Mouse (Mus musculus) CH12.LX (cell line): ENCODE data around the gene Bpnt1. TPM values are rescaled to one million over a fixed set of nuclear protein-coding genes. Genes with fewer than 3 reads are reported as not detected.

Experiments used
- DNase-seq: peaks from one replicate; pipeline ENCODE4 v3.0.0-alpha.2; 2013; ENCODE audit errors: extremely low read depth
- H3K27ac ChIP-seq: 2 replicates; pipeline ENCODE4 v1.5.1; 2012; ENCODE audit warnings: low read depth, mild to moderate bottlenecking, control low read depth, moderate library complexity; ENCODE audit not compliant: insufficient read depth
- H3K27me3 ChIP-seq: replicated peaks from 2 replicates; pipeline ENCODE3; 2012; ENCODE audit warnings: inconsistent platforms
- H3K36me3 ChIP-seq, 2 experiments: replicated peaks in 1 of 2; 2 replicates each; pipeline versions ENCODE3 to v1.6.1; 2012; ENCODE audit warnings: inconsistent platforms in 1 of 2, low read length in 1 of 2, mild to moderate bottlenecking in 1 of 2, mixed read lengths in 1 of 2, moderate library complexity in 1 of 2; ENCODE audit not compliant: control insufficient read depth in 1 of 2, insufficient read depth in 1 of 2
- H3K4me1 ChIP-seq, 2 experiments: 2 replicates each; pipeline ENCODE4 v1.6.1; 2012; ENCODE audit warnings: inconsistent platforms in 1 of 2, moderate library complexity in 1 of 2; ENCODE audit not compliant: insufficient read depth in 2 of 2, control insufficient read depth in 1 of 2
- H3K4me2 ChIP-seq: 2 replicates; pipeline ENCODE4 v1.6.1; 2012; ENCODE audit warnings: low read depth, mild to moderate bottlenecking, control low read depth; ENCODE audit not compliant: poor library complexity, insufficient read depth, severe bottlenecking
- H3K4me3 ChIP-seq, 3 experiments: fragments of 150-350 bp in 1 of 3; sonication (generic) in 1 of 3; replicated peaks in 1 of 3; 2 replicates each; pipeline versions ENCODE3 to v1.5.1; 2011 to 2012; ENCODE audit warnings: low read depth in 2 of 3, low read length in 2 of 3, mild to moderate bottlenecking in 2 of 3, moderate library complexity in 2 of 3, control low read depth in 1 of 3, improper control_type of control experiment in 1 of 3, inconsistent platforms in 1 of 3, mixed read lengths in 1 of 3; ENCODE audit not compliant: poor library complexity in 1 of 3
- H3K79me2 ChIP-seq: replicated peaks from 2 replicates; pipeline ENCODE4 v1.6.1; 2012; ENCODE audit warnings: mild to moderate bottlenecking, moderate library complexity; ENCODE audit not compliant: control insufficient read depth, poor library complexity, insufficient read depth, severe bottlenecking; ENCODE audit errors: extremely low read depth
- H3K9ac ChIP-seq: 2 replicates; pipeline ENCODE4 v1.6.1; 2012; ENCODE audit warnings: low read depth, mild to moderate bottlenecking, control low read depth, moderate library complexity; ENCODE audit not compliant: insufficient read depth
- H3K9me3 ChIP-seq: replicated peaks from 2 replicates; pipeline ENCODE3; 2012; ENCODE audit warnings: low read length, inconsistent platforms, mixed read lengths
- CHD2 ChIP-seq: IDR thresholded peaks from 2 replicates; pipeline ENCODE4 v1.6.1; 2011; ENCODE audit warnings: low read length, improper control_type of control experiment
- CTCF ChIP-seq, 2 experiments: IDR thresholded peaks in 1 of 2; conservative IDR thresholded peaks in 1 of 2; 2 replicates each; pipeline ENCODE4 v1.5.1; 2011 to 2012; ENCODE audit warnings: low read depth in 2 of 2, low read length in 2 of 2, improper control_type of control experiment in 1 of 2, inconsistent platforms in 1 of 2, mild to moderate bottlenecking in 1 of 2, moderate library complexity in 1 of 2
- ELF1 ChIP-seq: IDR thresholded peaks from 2 replicates; pipeline ENCODE4 v1.6.1; 2014; ENCODE audit warnings: low read depth, mild to moderate bottlenecking, inconsistent platforms, low read length, improper control_type of control experiment
- EP300 ChIP-seq: IDR thresholded peaks from 2 replicates; pipeline ENCODE4 v1.6.1; 2011; ENCODE audit warnings: low read length, improper control_type of control experiment
- IRF4 ChIP-seq: IDR thresholded peaks from 2 replicates; pipeline ENCODE4 v1.6.1; 2014; ENCODE audit warnings: low read depth, mild to moderate bottlenecking, inconsistent platforms, low read length, improper control_type of control experiment
- MAX ChIP-seq: IDR thresholded peaks from 2 replicates; pipeline ENCODE4 v1.6.1; 2011; ENCODE audit warnings: low read length, improper control_type of control experiment
- MAZ ChIP-seq: IDR thresholded peaks from 2 replicates; pipeline ENCODE4 v1.6.1; 2012; ENCODE audit warnings: low read depth, mild to moderate bottlenecking, inconsistent platforms, low read length, improper control_type of control experiment, moderate library complexity
- MYC ChIP-seq: IDR thresholded peaks from 2 replicates; pipeline ENCODE4 v1.6.1; 2011; ENCODE audit warnings: low read depth, mild to moderate bottlenecking, improper control_type of control experiment, low read length
- NRF1 ChIP-seq: IDR thresholded peaks from 2 replicates; pipeline ENCODE4 v1.6.1; 2014; ENCODE audit warnings: low read depth, mild to moderate bottlenecking, inconsistent platforms, low read length, improper control_type of control experiment, moderate library complexity
- RAD21 ChIP-seq: IDR thresholded peaks from 2 replicates; pipeline ENCODE4 v1.6.1; 2011; ENCODE audit warnings: low read depth, mild to moderate bottlenecking, low read length, improper control_type of control experiment, moderate library complexity
- RCOR1 ChIP-seq: conservative IDR thresholded peaks from 2 replicates; pipeline ENCODE4 v1.6.1; 2012; ENCODE audit warnings: low read depth, mild to moderate bottlenecking, inconsistent platforms, low read length, improper control_type of control experiment
- SIN3A ChIP-seq: IDR thresholded peaks from 2 replicates; pipeline ENCODE4 v1.6.1; 2012; ENCODE audit warnings: low read length, improper control_type of control experiment, inconsistent platforms
- TBP ChIP-seq: conservative IDR thresholded peaks from 2 replicates; pipeline ENCODE4 v1.6.1; 2011; ENCODE audit warnings: low read depth, low read length, improper control_type of control experiment
- TCF12 ChIP-seq: IDR thresholded peaks from 2 replicates; pipeline ENCODE4 v1.6.1; 2014; ENCODE audit warnings: low read depth, mild to moderate bottlenecking, inconsistent platforms, low read length, improper control_type of control experiment
- USF1 ChIP-seq: IDR thresholded peaks from 2 replicates; pipeline ENCODE4 v1.6.1; 2014; ENCODE audit warnings: low read depth, mild to moderate bottlenecking, inconsistent platforms, low read length, improper control_type of control experiment
- USF2 ChIP-seq: conservative IDR thresholded peaks from 2 replicates; pipeline ENCODE4 v1.6.1; 2011; ENCODE audit warnings: low read depth, low read length, improper control_type of control experiment
- ZC3H11A ChIP-seq: IDR thresholded peaks from 2 replicates; pipeline ENCODE4 v1.6.1; 2012; ENCODE audit warnings: low read depth, mild to moderate bottlenecking, inconsistent platforms, low read length, improper control_type of control experiment
- ZMIZ1 ChIP-seq: IDR thresholded peaks from 2 replicates; pipeline ENCODE4 v1.6.1; 2012; ENCODE audit warnings: low read depth, mild to moderate bottlenecking, inconsistent platforms, low read length, improper control_type of control experiment
- ZNF384 ChIP-seq: IDR thresholded peaks from 2 replicates; pipeline ENCODE4 v1.6.1; 2012; ENCODE audit warnings: low read depth, low read length, improper control_type of control experiment, inconsistent platforms
- dilution Hi-C: fragments of 300-500 bp; cut with MboI; formaldehyde crosslinking; loops from 2 replicates; pipeline ENCODE4 v1.14.3; 2020; ENCODE audit warnings: low sequenced_read_pairs; ENCODE audit not compliant: extremely low pct_unique_long_range_greater_than_20kb, extremely low pct_ligation_motif_present
- in situ Hi-C: fragments of 300-500 bp; cut with MboI; formaldehyde crosslinking; loops from 3 replicates; pipeline ENCODE4 v1.14.3; 2019; ENCODE audit warnings: low sequenced_read_pairs, low pct_ligation_motif_present, low pct_unique_long_range_greater_than_20kb, mixed read lengths
- polyA plus RNA-seq: library from polyadenylated mRNA; unstranded; fragments of >175 nt; gene quantifications from 2 replicates; pipeline ENCODE4 v1.2.1, GENCODE M21; 2012; ENCODE audit warnings: low read depth; ENCODE audit not compliant: insufficient read length
- total RNA-seq, 2 experiments: library from RNA; depleted of rRNA; stranded (reverse); fragments of 300-350 nt in 1 of 2; fragments of >200 nt in 1 of 2; gene quantifications; 2 replicates each; pipeline ENCODE4 v1.2.3; 2012 to 2014

Gene Bpnt1
- total and polyA plus RNA-seq, 3 experiments = 38.4 to 71.9 (median 59.4) TPM

DNA sequence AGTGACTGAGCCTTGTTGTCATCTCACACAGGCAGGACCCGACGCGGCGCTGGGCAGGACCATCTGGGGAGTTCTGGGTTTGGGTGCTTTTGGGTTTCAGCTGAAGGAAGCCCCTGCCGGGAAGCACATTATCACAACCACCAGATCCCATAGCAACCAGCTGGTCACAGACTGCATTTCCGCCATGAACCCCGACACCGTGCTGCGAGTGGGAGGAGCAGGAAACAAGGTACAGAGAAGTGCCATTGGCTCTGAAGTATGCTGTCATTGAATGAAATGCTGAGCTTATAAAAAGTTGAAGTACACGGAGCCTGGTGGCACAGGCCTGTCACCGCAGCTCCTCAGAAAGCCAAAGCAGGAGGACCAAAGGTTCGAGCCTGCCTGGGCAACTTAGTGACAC lies 20.2 kb downstream of the Bpnt1 start:
- no peaks in the 10 kb centered on the region for H3K27me3 ChIP-seq
- DNase-seq = no peak
- H3K4me2 ChIP-seq = no peak overlapping the region
- TF ChIP-seq TBP (no peak), USF1 (no peak), TCF12 (no peak), IRF4 (no peak), MAX (no peak), RCOR1 (no peak), USF2 (no peak), ZMIZ1 (no peak), EP300 (no peak), MYC (no peak)
- H3K4me3 ChIP-seq = no peak overlapping the region
- H3K27ac ChIP-seq = no peak overlapping the region
- peaks cover 54 to 91% of the 10 kb centered on the region in 2 experiments for H3K36me3 ChIP-seq
- dilution Hi-C loops (no loop called here), in situ Hi-C loops (no loop called here)
- H3K9ac ChIP-seq = no peak overlapping the region
- no peaks in the 10 kb centered on the region for H3K79me2 ChIP-seq
- no peaks in the 10 kb centered on the region for H3K9me3 ChIP-seq
- no peaks in the 10 kb centered on the region for H3K4me1 ChIP-seq

DNA sequence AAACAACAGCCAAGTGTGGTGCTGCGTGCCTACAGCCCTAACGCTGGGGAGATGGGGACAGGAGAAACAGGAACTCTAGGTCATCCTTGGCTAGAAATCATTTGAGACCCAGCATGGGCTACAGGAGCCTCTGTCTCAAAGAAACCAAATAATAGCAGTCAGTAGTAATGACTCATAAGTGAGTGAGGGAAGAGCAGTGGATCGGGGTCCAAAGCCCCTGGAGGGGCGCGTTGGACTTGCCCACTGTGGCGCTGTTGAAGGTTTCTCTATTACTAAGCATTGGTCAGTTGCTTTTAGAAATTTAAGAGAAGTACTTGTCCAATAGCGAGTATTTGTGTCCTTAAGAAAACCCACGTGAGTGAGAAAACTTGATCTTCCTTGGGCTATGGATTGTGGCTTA lies 21.4 kb downstream of the Bpnt1 start:
- Histone ChIP-seq H3K4me1 (no peaks in the 10 kb centered on the region), H3K4me2 (no peak overlapping the region), H3K27ac (no peak overlapping the region), H3K4me3 (no peak overlapping the region), H3K9me3 (no peaks in the 10 kb centered on the region), H3K36me3 (peaks cover 51 to 89% of the 10 kb centered on the region in 2 experiments), H3K9ac (no peak overlapping the region), H3K27me3 (no peaks in the 10 kb centered on the region), H3K79me2 (no peaks in the 10 kb centered on the region)
- dilution Hi-C loops = no loop called here
- in situ Hi-C loops = no loop called here
- TF ChIP-seq EP300 (no peak), CHD2 (no peak), ELF1 (no peak), ZNF384 (no peak), IRF4 (no peak), CTCF (conservative IDR thresholded peaks at IDR 0.05 in 1 of 2, IDR thresholded peaks at IDR 0.05 in 1 of 2; ENCODE audit: low read depth in 2 of 2, low read length in 2 of 2) (no peak), USF2 (no peak), RAD21 (no peak), MAX (no peak), ZC3H11A (no peak), SIN3A (no peak), MAZ (no peak), NRF1 (no peak)
- no peak for DNase-seq
